Mouse (Mus musculus) embryonic facial prominence, embryonic 14.5 days (tissue): ENCODE data around the gene Zfp146. TPM values are rescaled to one million over a fixed set of nuclear protein-coding genes. Genes with fewer than 3 reads are reported as not detected.
"Not testable (repeated sequence)": the region's sequence is repeated elsewhere in the genome, so short reads cannot be mapped to it uniquely, and the experiment has no call there.

Experiments
- ATAC-seq: fragments of 200-750 bp; cut with Nextera tagmentation; 2 replicates; pipeline ENCODE4 v1.8.0; 2017; ENCODE audit warnings: low read depth, moderate number of reproducible peaks, moderate TSS enrichment
- DNase-seq: peaks from one replicate; pipeline ENCODE4 v3.0.0-alpha.2; 2015; ENCODE audit warnings: low spot score
- H3K27ac ChIP-seq: fragments of 300-500 bp; sonication (generic); replicated peaks from 2 replicates; pipeline ENCODE4 v1.5.1; 2014; ENCODE audit warnings: low read depth, mild to moderate bottlenecking, low read length, moderate library complexity
- H3K27me3 ChIP-seq: fragments of 300-500 bp; sonication (generic); replicated peaks from 2 replicates; pipeline ENCODE4 v1.6.1; 2014; ENCODE audit warnings: low read length; ENCODE audit not compliant: control insufficient read depth, insufficient read depth
- H3K36me3 ChIP-seq: fragments of 300-500 bp; sonication (generic); 2 replicates; pipeline ENCODE4 v1.6.1; 2014; ENCODE audit warnings: low read length, mixed read lengths; ENCODE audit not compliant: control insufficient read depth, insufficient read depth
- H3K4me1 ChIP-seq: fragments of 300-500 bp; sonication (generic); 2 replicates; pipeline ENCODE4 v1.6.1; 2014; ENCODE audit warnings: antibody characterized with exemption, low read length; ENCODE audit not compliant: control insufficient read depth, insufficient read depth
- H3K4me2 ChIP-seq: fragments of 300-500 bp; sonication (generic); 2 replicates; pipeline ENCODE4 v1.6.1; 2014; ENCODE audit warnings: low read depth, mild to moderate bottlenecking, low read length, moderate library complexity, mixed read lengths
- H3K4me3 ChIP-seq: fragments of 300-500 bp; sonication (generic); 2 replicates; pipeline ENCODE4 v1.5.1; 2014; ENCODE audit warnings: low read depth, mild to moderate bottlenecking, low read length
- H3K9ac ChIP-seq: fragments of 300-500 bp; sonication (generic); 2 replicates; pipeline ENCODE4 v1.6.1; 2014; ENCODE audit warnings: low read depth, mild to moderate bottlenecking, low read length, moderate library complexity, mixed read lengths
- H3K9me3 ChIP-seq: fragments of 300-500 bp; sonication (generic); 2 replicates; pipeline ENCODE4 v1.6.1; 2016; ENCODE audit warnings: low read length; ENCODE audit not compliant: control insufficient read depth
- WGBS: fragments of 180-500 bp; shearing (Covaris S2); extraction: QIAGEN DNeasy Blood & Tissue Kit; methylation state at CpG from one replicate; pipeline ENCODE4 v1.1.7; 2014; 5-methylcytosine and 5-hydroxymethylcytosine counted together
- polyA plus RNA-seq: library from polyadenylated mRNA; unstranded; fragments of >200 nt; fragmentation: Nextera tagmentation; extraction: Ambion mirVana; gene quantifications from 2 replicates; pipeline ENCODE4 v1.2.1, GENCODE M21; 2014

The Zfp146 gene
- 18.1 and 18.4 TPM in 2 replicates for polyA plus RNA-seq

GRCm38 (mm10) chr7:30169583-30170282, at the start of gene Zfp146:
TSS of gene Zfp146 (minus strand) at chr7:30169750.
- WGBS, result under 1% methylated on average over 36 of the region's 36 CpGs
- no peaks in the 10 kb centered on the region for H3K27me3 ChIP-seq

GRCm38 (mm10) chr7:30217277-30217676, 47.7 kb upstream of the Zfp146 start:
- WGBS, result 83% methylated on average over 2 of the region's 2 CpGs
- H3K27me3 ChIP-seq, result no peaks in the 10 kb centered on the region
- H3K36me3 ChIP-seq, result no peaks in the 10 kb centered on the region
- H3K4me2 ChIP-seq, result no peak overlapping the region
- no peaks in the 10 kb centered on the region for H3K9me3 ChIP-seq
- no peak overlapping the region for H3K9ac ChIP-seq
- ATAC-seq (no peak), DNase-seq (no peak)
- no peak overlapping the region for H3K4me3 ChIP-seq
- H3K4me1 ChIP-seq, result no peaks in the 10 kb centered on the region
- H3K27ac ChIP-seq, result no peak overlapping the region

More at GRCm38 (mm10) chr7:30169583-30170282, at the start of gene Zfp146:
- H3K4me3 ChIP-seq, result peak within 1 kb of the TSS; percentile 84
- peaks cover 4% of the 10 kb centered on the region; the same call in 1 of the 2 replicates for H3K4me1 ChIP-seq
- peaks cover 28% of the 10 kb centered on the region for H3K36me3 ChIP-seq
- peaks cover 32% of the 10 kb centered on the region for H3K9me3 ChIP-seq
- peak within 1 kb of the TSS; percentile 95 for H3K27ac ChIP-seq
- DNase-seq, result peak; percentile 99
- H3K9ac ChIP-seq, result peak within 1 kb of the TSS; percentile 84
- H3K4me2 ChIP-seq, result peak within 1 kb of the TSS; percentile 73
- ATAC-seq, result peak; percentile 97

GRCm38 (mm10) chr7:30216723-30217151, 47.2 kb upstream of the Zfp146 start:
- no peaks in the 10 kb centered on the region for H3K36me3 ChIP-seq
- ATAC-seq (peak; percentile 72), DNase-seq (peak; percentile 94)
- H3K27ac ChIP-seq, result no peak overlapping the region
- H3K4me2 ChIP-seq, result peak overlapping the region; percentile 51
- 1% methylated on average over 15 of the region's 16 CpGs for WGBS
- no peaks in the 10 kb centered on the region for H3K27me3 ChIP-seq
- H3K4me1 ChIP-seq, result no peaks in the 10 kb centered on the region
- no peak overlapping the region for H3K4me3 ChIP-seq
- no peak overlapping the region for H3K9ac ChIP-seq
- H3K9me3 ChIP-seq, result no peaks in the 10 kb centered on the region

- DNase-seq (no peak), ATAC-seq (no peak)
- no peak overlapping the region for H3K4me2 ChIP-seq
- no peak overlapping the region for H3K4me3 ChIP-seq
- no peak overlapping the region for H3K9ac ChIP-seq
- H3K9me3 ChIP-seq, result no peaks in the 10 kb centered on the region
- H3K36me3 ChIP-seq, result no peaks in the 10 kb centered on the region
- H3K4me1 ChIP-seq, result no peaks in the 10 kb centered on the region
- no peaks in the 10 kb centered on the region for H3K27me3 ChIP-seq
- no peak overlapping the region for H3K27ac ChIP-seq
- WGBS, result 87% methylated on average over 3 of the region's 3 CpGs
Measured at GRCm38 (mm10) chr7:30215875-30216274, 46.3 kb upstream of the Zfp146 start.

GRCm38 (mm10) chr7:30213881-30214280, 44.3 kb upstream of the Zfp146 start:
- DNase-seq (no peak), ATAC-seq (no peak)
- H3K9me3 ChIP-seq, result no peaks in the 10 kb centered on the region
- no peaks in the 10 kb centered on the region for H3K27me3 ChIP-seq
- H3K4me2 ChIP-seq, result no peak overlapping the region
- H3K4me3 ChIP-seq, result no peak overlapping the region
- 91% methylated on average over 3 of the region's 3 CpGs for WGBS
- H3K36me3 ChIP-seq, result no peaks in the 10 kb centered on the region
- no peak overlapping the region for H3K27ac ChIP-seq
- H3K4me1 ChIP-seq, result no peaks in the 10 kb centered on the region
- H3K9ac ChIP-seq, result no peak overlapping the region

GRCm38 (mm10) chr7:30211025-30211424, 41.5 kb upstream of the Zfp146 start:
- DNase-seq (no peak), ATAC-seq (no peak)
- 22% methylated on average over 4 of the region's 4 CpGs for WGBS
- no peaks in the 10 kb centered on the region for H3K36me3 ChIP-seq
- H3K27me3 ChIP-seq, result no peaks in the 10 kb centered on the region
- no peak overlapping the region for H3K27ac ChIP-seq
- no peak overlapping the region for H3K4me3 ChIP-seq
- H3K4me1 ChIP-seq, result no peaks in the 10 kb centered on the region
- H3K9ac ChIP-seq, result no peak overlapping the region
- no peak overlapping the region for H3K4me2 ChIP-seq
- H3K9me3 ChIP-seq, result no peaks in the 10 kb centered on the region

GRCm38 (mm10) chr7:30206364-30206763, 36.8 kb upstream of the Zfp146 start:
- H3K27ac ChIP-seq, H3K4me2 ChIP-seq, H3K36me3 ChIP-seq, H3K4me3 ChIP-seq, H3K9me3 ChIP-seq, H3K27me3 ChIP-seq, DNase-seq, ATAC-seq, H3K4me1 ChIP-seq, H3K9ac ChIP-seq: not testable (repeated sequence)
- WGBS, result 48% methylated on average over 5 of the region's 5 CpGs

GRCm38 (mm10) chr7:30205383-30205782, 35.8 kb upstream of the Zfp146 start:
- Histone ChIP-seq H3K27ac (no peak overlapping the region), H3K4me1 (no peaks in the 10 kb centered on the region)
- DNase-seq, result peak; percentile 63

GRCm38 (mm10) chr7:30204380-30204779, 34.8 kb upstream of the Zfp146 start:
- no peak overlapping the region for H3K9ac ChIP-seq
- H3K4me1 ChIP-seq, result no peaks in the 10 kb centered on the region
- no peak for DNase-seq
- H3K36me3 ChIP-seq, result no peaks in the 10 kb centered on the region
- WGBS, result 43% methylated on average over 8 of the region's 8 CpGs
- no peak overlapping the region for H3K4me3 ChIP-seq
- H3K27ac ChIP-seq, result no peak overlapping the region
- no peak for ATAC-seq
- H3K9me3 ChIP-seq, result no peaks in the 10 kb centered on the region
- H3K4me2 ChIP-seq, result no peak overlapping the region
- no peaks in the 10 kb centered on the region for H3K27me3 ChIP-seq

More at GRCm38 (mm10) chr7:30205383-30205782, 35.8 kb upstream of the Zfp146 start:
- no peaks in the 10 kb centered on the region for H3K36me3 ChIP-seq
- WGBS, result 2% methylated on average over 2 of the region's 2 CpGs
- no peak for ATAC-seq
- no peak overlapping the region for H3K9ac ChIP-seq
- H3K4me2 ChIP-seq, result no peak overlapping the region
- H3K9me3 ChIP-seq, result no peaks in the 10 kb centered on the region
- H3K4me3 ChIP-seq, result no peak overlapping the region
- H3K27me3 ChIP-seq, result no peaks in the 10 kb centered on the region
